Mouse (Mus musculus) MEL (cell line): ENCODE measurements around the gene Slc23a2. TPM values are rescaled to one million over a fixed set of nuclear protein-coding genes. Genes with fewer than 3 reads are reported as not detected.

Experiments used
- DNase-seq: peaks from one replicate; pipeline ENCODE4 v3.0.0; 2011; ENCODE audit warnings: low read depth, low spot score
- H3K27ac ChIP-seq: 2 replicates; pipeline ENCODE4 v1.5.1; 2012; ENCODE audit warnings: low read depth, mild to moderate bottlenecking, control low read depth, low read length, moderate library complexity; ENCODE audit not compliant: control insufficient read depth
- H3K27me3 ChIP-seq, 2 experiments: fragments of 150-350 bp in 1 of 2; sonication (generic) in 1 of 2; 2 replicates each; pipeline ENCODE4 v1.6.1; 2012; ENCODE audit warnings: low read length in 2 of 2, mild to moderate bottlenecking in 2 of 2, improper control_type of control experiment in 1 of 2, moderate library complexity in 1 of 2; ENCODE audit not compliant: insufficient read depth in 2 of 2, control insufficient read depth in 1 of 2
- H3K36me3 ChIP-seq, 2 experiments: 2 replicates each; pipeline ENCODE4 v1.6.1; 2012 to 2014; ENCODE audit warnings: low read length in 2 of 2, improper control_type of control experiment in 1 of 2, inconsistent platforms in 1 of 2, mild to moderate bottlenecking in 1 of 2; ENCODE audit not compliant: insufficient read depth in 2 of 2, control insufficient read depth in 1 of 2
- H3K4me1 ChIP-seq, 2 experiments: fragments of 150-350 bp in 1 of 2; sonication (generic) in 1 of 2; 2 replicates each; pipeline ENCODE4 v1.6.1; 2012; ENCODE audit warnings: low read length in 2 of 2, improper control_type of control experiment in 1 of 2, mild to moderate bottlenecking in 1 of 2; ENCODE audit not compliant: insufficient read depth in 2 of 2, control insufficient read depth in 1 of 2
- H3K4me3 ChIP-seq, 2 experiments: fragments of 150-350 bp in 1 of 2; sonication (generic) in 1 of 2; 2 replicates each; pipeline ENCODE4 v1.5.1; 2012; ENCODE audit warnings: low read depth in 2 of 2, low read length in 2 of 2, mild to moderate bottlenecking in 2 of 2, moderate library complexity in 2 of 2, control low read depth in 1 of 2, improper control_type of control experiment in 1 of 2; ENCODE audit not compliant: control insufficient read depth in 1 of 2, insufficient read depth in 1 of 2
- H3K79me2 ChIP-seq: 2 replicates; pipeline ENCODE4 v1.6.1; 2012; ENCODE audit warnings: mild to moderate bottlenecking, low read length, moderate library complexity; ENCODE audit not compliant: control insufficient read depth, poor library complexity, insufficient read depth
- H3K9ac ChIP-seq: 2 replicates; pipeline ENCODE4 v1.6.1; 2012; ENCODE audit warnings: low read depth, mild to moderate bottlenecking, control low read depth, low read length, moderate library complexity; ENCODE audit not compliant: control insufficient read depth, poor library complexity, severe bottlenecking
- H3K9me3 ChIP-seq: fragments of 150-350 bp; sonication (generic); replicated peaks from 2 replicates; pipeline ENCODE4 v1.6.1; 2012; ENCODE audit warnings: mild to moderate bottlenecking, low read length, improper control_type of control experiment, moderate library complexity; ENCODE audit not compliant: insufficient read depth
- CHD2 ChIP-seq: IDR thresholded peaks from 2 replicates; pipeline ENCODE4 v1.6.1; 2011; ENCODE audit warnings: low read length, improper control_type of control experiment
- CTCF ChIP-seq, 3 experiments: IDR thresholded peaks in 2 of 3; conservative IDR thresholded peaks in 1 of 3; 2 replicates each; pipeline ENCODE4 v1.5.1; 2011 to 2012; ENCODE audit warnings: low read length in 3 of 3, low read depth in 2 of 3, mild to moderate bottlenecking in 2 of 3, improper control_type of control experiment in 1 of 3, inconsistent platforms in 1 of 3, mixed read lengths in 1 of 3, moderate library complexity in 1 of 3; ENCODE audit not compliant: control insufficient read depth in 1 of 3, insufficient read depth in 1 of 3, poor library complexity in 1 of 3, severe bottlenecking in 1 of 3
- ELF1 ChIP-seq: IDR thresholded peaks from 2 replicates; pipeline ENCODE4 v1.6.1; 2014; ENCODE audit warnings: low read depth, mild to moderate bottlenecking, inconsistent platforms, low read length, improper control_type of control experiment, moderate library complexity
- GABPA ChIP-seq: IDR thresholded peaks from 2 replicates; pipeline ENCODE4 v1.6.1; 2012; ENCODE audit warnings: low read depth, mild to moderate bottlenecking, inconsistent platforms, low read length, improper control_type of control experiment, moderate library complexity
- MAX ChIP-seq: IDR thresholded peaks from 2 replicates; pipeline ENCODE4 v1.6.1; 2011; ENCODE audit warnings: low read length, improper control_type of control experiment
- MYB ChIP-seq: IDR thresholded peaks from 2 replicates; pipeline ENCODE4 v1.6.1; 2011; ENCODE audit warnings: mild to moderate bottlenecking, low read depth, low read length, improper control_type of control experiment
- NRF1 ChIP-seq: IDR thresholded peaks from 2 replicates; pipeline ENCODE4 v1.6.1; 2014; ENCODE audit warnings: low read depth, mild to moderate bottlenecking, inconsistent platforms, low read length, improper control_type of control experiment, moderate library complexity; ENCODE audit not compliant: poor library complexity, insufficient read depth, severe bottlenecking
- RCOR1 ChIP-seq: IDR thresholded peaks from 2 replicates; pipeline ENCODE4 v1.6.1; 2012; ENCODE audit warnings: low read depth, mild to moderate bottlenecking, inconsistent platforms, low read length, improper control_type of control experiment
- TCF12 ChIP-seq: IDR thresholded peaks from 2 replicates; pipeline ENCODE4 v1.6.1; 2014; ENCODE audit warnings: low read depth, mild to moderate bottlenecking, inconsistent platforms, low read length, improper control_type of control experiment, moderate library complexity
- USF1 ChIP-seq: IDR thresholded peaks from 2 replicates; pipeline ENCODE4 v1.6.1; 2014; ENCODE audit warnings: low read depth, mild to moderate bottlenecking, inconsistent platforms, low read length, improper control_type of control experiment, moderate library complexity
- polyA plus RNA-seq, 2 experiments: library from polyadenylated mRNA; stranded (reverse) in 1 of 2; unstranded in 1 of 2; fragments of >175 nt in 1 of 2; fragments of >200 nt in 1 of 2; gene quantifications; 2 replicates each; pipeline versions ENCODE4 v1.2.1 to v1.2.4; 2012; ENCODE audit warnings: low replicate concordance in 2 of 2, low read depth in 1 of 2; ENCODE audit not compliant: insufficient read length in 2 of 2, insufficient read depth in 1 of 2, missing spikeins in 1 of 2
- total RNA-seq: library from RNA; depleted of rRNA; stranded (reverse); fragments of 300-350 nt; gene quantifications from 2 replicates; pipeline ENCODE4 v1.2.3, GENCODE M21; 2012

Gene Slc23a2
- total and polyA plus RNA-seq, 3 experiments, result 7.9 to 10.3 TPM; not detected in 1

DNA sequence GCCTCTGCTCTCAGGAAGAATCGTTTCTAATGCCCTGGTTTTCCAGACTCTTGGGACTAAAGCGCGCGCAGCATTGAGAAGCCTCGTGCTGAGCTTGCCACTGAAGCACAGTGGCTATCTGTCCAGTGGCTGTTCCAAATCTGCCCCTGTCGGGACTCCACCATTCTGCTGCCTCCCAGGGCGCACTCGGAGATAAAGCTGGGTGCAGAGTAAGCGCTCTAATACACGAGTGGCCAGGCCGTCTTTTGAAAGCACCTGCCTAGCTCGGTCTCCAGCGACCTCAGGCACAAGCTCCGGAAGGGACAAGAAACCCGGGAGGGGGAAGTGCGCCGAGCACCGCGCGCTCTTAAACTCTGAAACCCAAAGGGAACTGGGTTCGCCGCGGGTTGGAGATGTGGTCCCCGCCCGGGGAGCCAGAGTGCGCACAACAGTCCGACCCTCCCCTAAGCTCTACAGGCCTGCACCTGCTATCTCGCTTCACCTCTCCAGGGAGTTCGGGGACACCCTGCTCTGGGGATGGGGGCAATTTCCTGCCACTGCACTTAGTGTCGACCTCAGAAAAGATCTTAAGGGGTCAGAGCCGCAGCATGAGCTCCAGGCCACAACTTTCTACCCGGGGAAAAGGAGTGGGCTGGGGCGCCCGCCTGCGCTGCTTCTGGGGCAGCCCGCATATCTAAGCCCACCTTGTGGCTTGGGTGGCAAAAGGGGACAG, 115.9 kb downstream of the Slc23a2 start:
- Histone ChIP-seq H3K27ac (no peak overlapping the region), H3K9me3 (no peaks in the 10 kb centered on the region), H3K36me3 (peaks cover 0 to 3% of the 10 kb centered on the region in 2 experiments; a peak in 2 of 4 replicates), H3K79me2 (no peaks in the 10 kb centered on the region), H3K9ac (peak overlapping the region; percentile 53), H3K27me3 (no peaks in the 10 kb centered on the region), H3K4me3 (peak overlapping the region; percentile 64 to 68), H3K4me1 (peaks cover 0 to 24% of the 10 kb centered on the region in 2 experiments; a peak in 2 of 4 replicates)
- DNase-seq, result peak; percentile 59
- TF ChIP-seq CTCF (IDR thresholded peaks at IDR 0.05 in 2 of 3, conservative IDR thresholded peaks at IDR 0.05 in 1 of 3; ENCODE audit: control insufficient read depth in 1 of 3, insufficient read depth in 1 of 3, low read depth in 2 of 3, low read length in 3 of 3, poor library complexity in 1 of 3, severe bottlenecking in 1 of 3) (no peak), MYB (no peak), NRF1 (no peak), MAX (no peak)

DNA sequence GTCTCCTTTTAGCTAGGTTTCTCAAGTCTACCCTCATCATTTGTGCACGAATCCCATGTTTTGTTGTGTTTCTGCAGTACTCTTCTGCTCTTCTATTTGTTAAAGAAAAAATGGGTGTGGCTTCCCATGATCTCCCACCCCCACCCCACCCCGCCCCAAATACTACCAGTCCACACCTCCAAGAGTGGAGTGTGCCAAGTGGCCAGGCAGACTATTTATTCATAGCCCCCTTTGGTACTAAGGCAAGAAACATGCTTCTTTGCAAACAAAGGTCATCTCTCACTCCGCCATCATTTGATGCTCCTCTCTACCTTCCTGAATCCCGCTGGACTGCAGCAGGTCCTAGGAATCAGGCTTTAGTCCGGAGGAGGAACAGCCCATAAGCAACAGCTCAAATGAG, 116.8 kb downstream of the Slc23a2 start:
- Histone ChIP-seq H3K27ac (no peak overlapping the region), H3K79me2 (no peaks in the 10 kb centered on the region), H3K36me3 (peaks cover 0 to 3% of the 10 kb centered on the region in 2 experiments; a peak in 2 of 4 replicates), H3K4me1 (peaks cover 0 to 20% of the 10 kb centered on the region in 2 experiments; a peak in 2 of 4 replicates), H3K9me3 (no peaks in the 10 kb centered on the region), H3K9ac (no peak overlapping the region), H3K27me3 (no peaks in the 10 kb centered on the region), H3K4me3 (no peak overlapping the region)
- peak; percentile 12 for DNase-seq
- TF ChIP-seq CTCF (IDR thresholded peaks at IDR 0.05 in 2 of 3, conservative IDR thresholded peaks at IDR 0.05 in 1 of 3; ENCODE audit: control insufficient read depth in 1 of 3, insufficient read depth in 1 of 3, low read depth in 2 of 3, low read length in 3 of 3, poor library complexity in 1 of 3, severe bottlenecking in 1 of 3) (no peak), TCF12 (no peak), CHD2 (no peak), RCOR1 (no peak), ELF1 (no peak), USF1 (no peak)

DNA sequence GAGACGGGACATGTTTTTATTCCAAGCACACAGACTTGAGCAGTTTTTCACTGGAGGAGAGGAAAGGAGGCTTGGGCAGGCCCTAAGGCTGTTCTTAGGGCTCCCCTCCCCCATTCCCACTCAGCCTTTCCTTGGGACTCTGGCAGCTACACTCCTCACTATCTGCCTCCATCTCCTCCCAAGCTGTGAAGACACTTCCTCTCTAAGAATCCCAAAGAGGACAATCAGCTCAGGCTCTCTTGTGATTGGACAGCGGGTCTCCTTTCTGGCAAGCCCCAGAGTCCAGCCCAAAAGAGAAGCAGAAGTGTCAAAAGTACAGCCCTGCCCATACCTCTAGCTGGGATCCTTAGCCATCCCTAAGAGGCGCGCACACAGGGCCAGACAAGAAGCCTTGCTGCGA, 117.5 kb downstream of the Slc23a2 start:
- Histone ChIP-seq H3K9ac (no peak overlapping the region), H3K36me3 (peaks cover 0 to 3% of the 10 kb centered on the region in 2 experiments; a peak in 2 of 4 replicates), H3K4me3 (no peak overlapping the region), H3K79me2 (no peaks in the 10 kb centered on the region), H3K27me3 (no peaks in the 10 kb centered on the region), H3K27ac (no peak overlapping the region), H3K4me1 (peaks cover 0 to 20% of the 10 kb centered on the region in 2 experiments; a peak in 2 of 4 replicates), H3K9me3 (no peaks in the 10 kb centered on the region)
- DNase-seq, result peak; percentile 53
- TF ChIP-seq MAX, result no peak
- TF ChIP-seq CHD2, result no peak
- TF ChIP-seq NRF1, result no peak
- no peak for TF ChIP-seq GABPA
